Comparison of ENCODE assay signal across 8 mouse cellular contexts in the genomic region with DNA sequence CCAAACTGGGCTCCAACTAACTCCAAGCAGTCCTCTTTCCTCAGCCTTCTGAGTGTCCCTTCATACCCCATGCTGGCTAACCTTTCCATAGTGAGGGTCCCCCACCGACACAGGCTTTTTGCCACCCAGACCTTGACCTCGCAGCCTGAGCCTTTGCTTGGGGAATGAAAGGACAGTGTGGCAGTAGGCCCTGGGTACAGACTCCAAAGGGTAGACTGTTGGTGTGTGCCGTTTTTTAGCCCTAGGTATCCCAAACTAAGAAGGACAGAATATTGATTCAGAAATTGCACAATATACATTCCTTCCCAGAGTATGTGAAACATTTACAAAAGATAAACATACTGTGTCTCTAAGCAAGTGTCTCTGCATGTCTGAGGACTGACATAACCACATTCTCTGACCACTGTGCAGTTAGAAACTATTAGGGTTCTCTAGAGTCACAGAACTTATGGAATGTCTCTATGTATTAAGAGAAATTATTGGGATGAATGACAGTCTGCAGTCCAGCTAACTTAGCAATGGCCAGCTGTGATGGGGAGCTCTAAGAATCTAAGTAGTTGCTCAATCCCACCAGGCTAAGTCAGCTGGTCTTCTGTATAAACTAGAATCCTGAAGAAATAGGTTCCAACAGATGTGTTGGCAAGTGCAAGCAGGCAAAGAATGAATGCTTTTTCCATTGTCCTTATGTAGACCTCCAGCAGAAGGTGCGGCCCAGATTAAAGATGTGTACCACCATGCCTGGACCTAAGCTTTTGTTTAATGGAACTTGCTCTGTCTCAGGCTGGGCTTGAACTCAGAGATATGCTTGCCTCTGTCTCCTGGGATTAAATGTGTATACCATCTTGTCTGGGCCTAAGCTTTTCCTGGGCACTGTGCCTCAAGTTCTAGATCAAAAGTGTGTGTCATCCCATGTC. TPM values are rescaled to one million over a fixed set of nuclear protein-coding genes. Genes with fewer than 3 reads are reported as not detected.
DNase-seq lines count a peak whose midpoint lies in the region; ATAC-seq and TF ChIP-seq lines count a peak whose summit lies in the region.

No protein-coding gene starts in this region.

- H3K27me3 ChIP-seq in cerebellum, adult 2 months (ENCODE audit: control insufficient read depth, insufficient read depth, low read length): no peaks in the 10 kb centered on the region
- no peaks in the 10 kb centered on the region for H3K27me3 ChIP-seq in intestine, embryonic 16.5 days (replicated peaks; ENCODE audit: control insufficient read depth, insufficient read depth, low read length)
- no peaks in the 10 kb centered on the region for H3K27me3 ChIP-seq in midbrain, postnatal 0 days (ENCODE audit: insufficient read depth, low read length)

- H3K36me3 ChIP-seq in intestine, embryonic 16.5 days (ENCODE audit: control insufficient read depth, insufficient read depth, low read length): no peaks in the 10 kb centered on the region
- no peaks in the 10 kb centered on the region for H3K36me3 ChIP-seq in midbrain, postnatal 0 days (ENCODE audit: insufficient read depth, low read length)

- peak overlapping the region; percentile 88 for H3K4me3 ChIP-seq in cerebellum, adult 2 months (replicated peaks; ENCODE audit: insufficient read depth, low read depth, low read length)
- H3K4me3 ChIP-seq in intestine, embryonic 16.5 days (ENCODE audit: low read length): peak overlapping the region; percentile 95
- peak overlapping the region; percentile 99 for H3K4me3 ChIP-seq in midbrain, postnatal 0 days (ENCODE audit: low read depth, low read length)

- peak in 1 of 2 experiments; percentile 13 for DNase-seq in cerebellum, adult 2 months
- DNase-seq in cerebellum, adult 18-20 months: no peak
- peak; percentile 80 for DNase-seq in 3T3-L1 (ENCODE audit: low read depth, low spot score)
- no peak for DNase-seq in midbrain, postnatal 0 days (ENCODE audit: low spot score)
- no peak for DNase-seq in layer of hippocampus, adult 8-10 months (ENCODE audit: low spot score in 2 of 2)
- DNase-seq in spleen, adult 12 weeks (ENCODE audit: low spot score): no peak

- peak overlapping the region; percentile 64 for H3K9ac ChIP-seq in intestine, embryonic 16.5 days (ENCODE audit: low read depth, low read length)
- H3K9ac ChIP-seq in midbrain, postnatal 0 days (replicated peaks; ENCODE audit: low read length, poor library complexity, severe bottlenecking): peak overlapping the region; percentile 94

- TF ChIP-seq CTCF in cerebellum, adult 2 months (IDR thresholded peaks at IDR 0.05; ENCODE audit: borderline replicate concordance, insufficient read depth, low read depth, low read length): no peak
- no peak for TF ChIP-seq CTCF in midbrain, postnatal 0 days (IDR thresholded peaks at IDR 0.05)

- H3K27ac ChIP-seq in cerebellum, adult 2 months (ENCODE audit: insufficient read depth, low read length): peak overlapping the region; percentile 55; the same call in 1 of the 2 replicates
- H3K27ac ChIP-seq in intestine, embryonic 16.5 days (ENCODE audit: low read length): peak overlapping the region; percentile 88
- H3K27ac ChIP-seq in midbrain, postnatal 0 days (ENCODE audit: low read depth, low read length): peak overlapping the region; percentile 83

- H3K9me3 ChIP-seq in intestine, embryonic 16.5 days (ENCODE audit: control insufficient read depth, low read length): no peaks in the 10 kb centered on the region
- H3K9me3 ChIP-seq in midbrain, postnatal 0 days (ENCODE audit: low read length): no peaks in the 10 kb centered on the region

- WGBS in cerebellum, adult 2 months: 38% methylated on average over 4 of the region's 4 CpGs
- WGBS in intestine, embryonic 16.5 days: 28% methylated on average over 4 of the region's 4 CpGs
- 37% methylated on average over 4 of the region's 4 CpGs for WGBS in midbrain, postnatal 0 days

- TF ChIP-seq POLR2A in cerebellum, adult 2 months (IDR thresholded peaks at IDR 0.05; ENCODE audit: borderline replicate concordance, insufficient read depth, low read length): no peak

- ATAC-seq in erythroblast, adult 5-6 weeks (replicated peaks; ENCODE audit: low FRiP score, poor library complexity, severe bottlenecking): peak; percentile 22
- peak; percentile 64 for ATAC-seq in intestine, embryonic 16.5 days
- ATAC-seq in midbrain, postnatal 0 days (ENCODE audit: low FRiP score): peak; percentile 51

- H3K4me1 ChIP-seq in cerebellum, adult 2 months (ENCODE audit: control insufficient read depth, insufficient read depth, low read length): peaks cover 8% of the 10 kb centered on the region
- peaks cover 6% of the 10 kb centered on the region for H3K4me1 ChIP-seq in intestine, embryonic 16.5 days (ENCODE audit: control insufficient read depth, insufficient read depth, low read length)
- H3K4me1 ChIP-seq in midbrain, postnatal 0 days (ENCODE audit: insufficient read depth, low read length): peaks cover 10% of the 10 kb centered on the region

- H3K4me2 ChIP-seq in intestine, embryonic 16.5 days (ENCODE audit: low read depth, low read length): peak overlapping the region; percentile 72
- peak overlapping the region; percentile 76 for H3K4me2 ChIP-seq in midbrain, postnatal 0 days (ENCODE audit: low read depth, low read length, poor library complexity, severe bottlenecking)

RNA-seq across cellular contexts. Expression of a gene that starts 0.8 kb away (rescaled TPM):
- 21.7 and 21.8 TPM in 2 replicates for polyA plus RNA-seq in cerebellum, adult 2 months (2012; rRNA removed)
- total RNA-seq in erythroblast, adult 5-6 weeks (2015; ENCODE audit: low replicate concordance): 12.1 and 15.5 TPM in 2 replicates
- 15.5 and 16.6 TPM in 2 replicates for total RNA-seq in erythroblast, adult 5-6 weeks (2017; ENCODE audit: low replicate concordance)
- 12.2 and 12.4 TPM in 2 replicates for polyA plus RNA-seq in intestine, embryonic 16.5 days (2015; fragmentation: Nextera tagmentation; extraction: Ambion mirVana)
- total RNA-seq in midbrain, postnatal 0 days (2014; rRNA removed): 60.6 and 66.3 TPM in 2 replicates
- 12.2 and 14.9 TPM in 2 replicates for polyA plus RNA-seq in midbrain, postnatal 0 days (2015; fragmentation: Nextera tagmentation; extraction: Ambion mirVana)
- total RNA-seq in layer of hippocampus, adult 8-10 months (2022): 10 to 100 TPM; 48.5 to 52.5 (median 49.6) TPM
